Mouse (Mus musculus) gastrocnemius, postnatal 10 days (tissue): ENCODE measurements around the gene Samd4b. TPM values are rescaled to one million over a fixed set of nuclear protein-coding genes. Genes with fewer than 3 reads are reported as not detected.

ENCODE experiments used
- DNase-seq: peaks from one replicate; pipeline ENCODE4 v3.0.0; 2021; ENCODE audit warnings: mixed read lengths
- total RNA-seq, 2 experiments: library from RNA; stranded (reverse); gene quantifications; 2 replicates each; pipeline ENCODE4 v1.2.3; 2021

Gene Samd4b
- total RNA-seq, 2 experiments from 2014 or later, result 24.7 to 27.5 TPM

GRCm38 (mm10) chr7:28377190-28378065 lies 220.5 kb downstream of the Samd4b start:
- DNase-seq, result no peak

- peak; percentile 74 for DNase-seq
Observed at GRCm38 (mm10) chr7:28376011-28376771, 221.8 kb downstream of the Samd4b start.

- peak; percentile 89 for DNase-seq
Observed at GRCm38 (mm10) chr7:28375176-28375921, 222.6 kb downstream of the Samd4b start.

- no peak for DNase-seq
Observed at GRCm38 (mm10) chr7:28374647-28375046, 223.3 kb downstream of the Samd4b start.

GRCm38 (mm10) chr7:28373891-28374495 lies 224.0 kb downstream of the Samd4b start:
- no peak for DNase-seq

GRCm38 (mm10) chr7:28373131-28373581 lies 224.8 kb downstream of the Samd4b start:
- peak; percentile 74 for DNase-seq

GRCm38 (mm10) chr7:28372251-28373108 lies 225.5 kb downstream of the Samd4b start, which contains the start of gene Plekhg2:
TSS of gene Plekhg2 (minus strand) at chr7:28372599.
- DNase-seq, result peak; percentile 96

- peak; percentile 75 for DNase-seq
Observed at GRCm38 (mm10) chr7:28371514-28371989, 226.4 kb downstream of the Samd4b start.

GRCm38 (mm10) chr7:28370977-28371513 lies 226.9 kb downstream of the Samd4b start:
- DNase-seq, result no peak

GRCm38 (mm10) chr7:28370051-28370450 lies 227.9 kb downstream of the Samd4b start:
- DNase-seq, result no peak

GRCm38 (mm10) chr7:28368276-28368920 lies 229.5 kb downstream of the Samd4b start:
- DNase-seq, result no peak

GRCm38 (mm10) chr7:28367663-28368275 lies 230.2 kb downstream of the Samd4b start:
- DNase-seq, result no peak

GRCm38 (mm10) chr7:28362441-28363060 lies 235.4 kb downstream of the Samd4b start:
- no peak for DNase-seq

- DNase-seq, result no peak
Observed at GRCm38 (mm10) chr7:28361647-28362341, 236.2 kb downstream of the Samd4b start.

- no peak for DNase-seq
Observed at GRCm38 (mm10) chr7:28360291-28360690, 237.7 kb downstream of the Samd4b start.

GRCm38 (mm10) chr7:28359854-28360253 lies 238.1 kb downstream of the Samd4b start:
- no peak for DNase-seq

GRCm38 (mm10) chr7:28358431-28358830 lies 239.5 kb downstream of the Samd4b start:
- DNase-seq, result no peak

GRCm38 (mm10) chr7:28357984-28358383 lies 240.0 kb downstream of the Samd4b start:
- DNase-seq, result no peak
